Mouse (Mus musculus) myocyte (in vitro differentiated cells): ENCODE measurements around the gene Kank2. TPM values are rescaled to one million over a fixed set of nuclear protein-coding genes. Genes with fewer than 3 reads are reported as not detected.

ENCODE experiments used
- H3K27me3 ChIP-seq: one replicate; pipeline ENCODE4 v1.6.1; 2011; ENCODE audit not compliant: control insufficient read depth, insufficient read depth, insufficient read length
- H3K36me3 ChIP-seq: one replicate; pipeline ENCODE4 v1.6.1; 2011; ENCODE audit not compliant: control insufficient read depth, insufficient read depth
- H3K4me2 ChIP-seq: one replicate; pipeline ENCODE4 v1.6.1; 2011; ENCODE audit warnings: low read depth, control low read depth
- H3K4me3 ChIP-seq: one replicate; pipeline ENCODE4 v1.5.1; 2011; ENCODE audit warnings: mild to moderate bottlenecking, control low read depth, moderate library complexity
- H3K79me2 ChIP-seq: one replicate; pipeline ENCODE4 v1.6.1; 2011; ENCODE audit not compliant: control insufficient read depth, insufficient read depth
- H3ac ChIP-seq: one replicate; pipeline ENCODE4 v1.6.1; 2011; ENCODE audit not compliant: control insufficient read depth, insufficient read length
- CEBPB ChIP-seq: IDR thresholded peaks from 2 replicates; pipeline ENCODE4 v1.6.1; 2011; ENCODE audit warnings: mild to moderate bottlenecking, moderate library complexity; ENCODE audit not compliant: poor library complexity, insufficient read depth, severe bottlenecking
- E2F4 ChIP-seq: IDR thresholded peaks from one replicate; pipeline ENCODE4 v1.6.1; 2011; ENCODE audit warnings: mild to moderate bottlenecking, control low read depth, moderate library complexity; ENCODE audit not compliant: insufficient read depth
- MAX ChIP-seq: IDR thresholded peaks from one replicate; pipeline ENCODE4 v1.6.1; 2011; ENCODE audit warnings: low read depth, mild to moderate bottlenecking, control low read depth
- MYOD1 ChIP-seq, 3 experiments: IDR thresholded peaks; one replicate each; pipeline ENCODE4 v1.6.1; 2011; ENCODE audit warnings: control low read depth in 2 of 3, low read depth in 2 of 3, mild to moderate bottlenecking in 2 of 3, moderate library complexity in 1 of 3; ENCODE audit not compliant: insufficient read length in 2 of 3, control insufficient read depth in 1 of 3
- MYOG ChIP-seq, 3 experiments: IDR thresholded peaks; one replicate each; pipeline ENCODE4 v1.6.1; 2011; ENCODE audit warnings: control low read depth in 2 of 3, low read depth in 2 of 3, mild to moderate bottlenecking in 2 of 3; ENCODE audit not compliant: insufficient read length in 2 of 3, control insufficient read depth in 1 of 3, insufficient read depth in 1 of 3
- POLR2A ChIP-seq: IDR thresholded peaks from one replicate; pipeline ENCODE4 v1.6.1; 2011; ENCODE audit warnings: low read depth, mild to moderate bottlenecking, control low read depth, moderate library complexity; ENCODE audit not compliant: insufficient read length
- POLR2AphosphoS2 ChIP-seq: IDR thresholded peaks from one replicate; pipeline ENCODE4 v1.6.1; 2011; ENCODE audit warnings: low read depth, control low read depth; ENCODE audit not compliant: insufficient read length
- REST ChIP-seq: IDR thresholded peaks from one replicate; pipeline ENCODE4 v1.6.1; 2011; ENCODE audit warnings: mild to moderate bottlenecking, control low read depth, moderate library complexity; ENCODE audit not compliant: insufficient read depth, insufficient read length
- SRF ChIP-seq: IDR thresholded peaks from one replicate; pipeline ENCODE4 v1.6.1; 2011; ENCODE audit warnings: low read depth; ENCODE audit not compliant: control insufficient read depth, insufficient read length
- TCF12 ChIP-seq: IDR thresholded peaks from one replicate; pipeline ENCODE4 v1.6.1; 2011; ENCODE audit warnings: mild to moderate bottlenecking, control low read depth; ENCODE audit not compliant: poor library complexity, insufficient read depth, severe bottlenecking
- TCF3 ChIP-seq: IDR thresholded peaks from one replicate; pipeline ENCODE4 v1.6.1; 2011; ENCODE audit warnings: low read depth, control low read depth; ENCODE audit not compliant: insufficient read length
- USF1 ChIP-seq: IDR thresholded peaks from one replicate; pipeline ENCODE4 v1.6.1; 2011; ENCODE audit warnings: low read depth, mild to moderate bottlenecking, control low read depth, moderate library complexity
- polyA plus RNA-seq: library from polyadenylated mRNA; unstranded; fragments of >200 nt; fragmentation: generic; extraction: Trizol; gene quantifications from one replicate; pipeline ENCODE4 v1.2.1, GENCODE M21; 2012; ENCODE audit warnings: missing spikeins

Kank2 gene
- polyA plus RNA-seq, 1 experiment: 49.4 TPM

DNA sequence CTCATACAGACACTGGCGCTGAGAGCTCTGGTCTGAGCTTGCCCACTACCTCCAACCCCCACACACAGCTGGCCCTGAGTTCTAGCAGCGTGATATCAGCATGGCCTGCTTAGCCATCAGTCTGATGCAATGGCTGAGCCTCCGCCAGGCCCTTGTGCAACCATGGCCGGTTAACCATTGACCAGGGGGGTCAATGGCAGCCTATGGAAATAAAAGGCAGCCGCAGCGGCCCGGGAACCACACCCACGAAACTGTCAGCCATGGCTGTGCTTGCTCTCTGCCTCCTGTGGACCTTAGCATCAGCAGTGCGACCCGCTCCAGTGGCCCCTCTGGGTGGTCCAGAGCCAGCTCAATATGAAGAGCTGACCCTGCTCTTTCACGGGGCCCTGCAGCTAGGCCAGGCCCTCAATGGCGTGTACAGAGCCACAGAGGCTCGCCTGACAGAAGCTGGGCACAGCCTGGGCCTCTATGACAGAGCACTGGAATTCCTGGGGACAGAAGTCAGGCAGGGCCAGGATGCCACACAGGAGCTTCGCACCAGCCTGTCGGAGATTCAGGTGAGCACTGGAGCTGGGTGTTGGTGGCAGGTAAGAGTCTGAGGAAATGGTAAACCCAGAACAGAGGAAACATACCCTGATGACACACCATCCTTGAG is 36.8 kb upstream of the Kank2 start, which contains the start of gene Angptl8:
Gene Angptl8, plus strand, starts transcription at position 253 of the 655 bp plus-strand sequence.
- H3K4me3 ChIP-seq: no peak within 1 kb of the TSS
- no peak within 1 kb of the TSS for H3ac ChIP-seq
- H3K36me3 ChIP-seq: no peaks in the 10 kb centered on the region
- no peak within 1 kb of the TSS for H3K4me2 ChIP-seq
- H3K27me3 ChIP-seq: no peaks in the 10 kb centered on the region
- no peaks in the 10 kb centered on the region for H3K79me2 ChIP-seq
- TF ChIP-seq REST (no peak), TCF3 (no peak), MYOG (IDR thresholded peaks at IDR 0.05; ENCODE audit: control insufficient read depth in 1 of 3, insufficient read depth in 1 of 3, insufficient read length in 2 of 3, low read depth in 2 of 3) (no peak), POLR2A (no peak), CEBPB (no peak), USF1 (no peak), MAX (no peak), E2F4 (no peak)

DNA sequence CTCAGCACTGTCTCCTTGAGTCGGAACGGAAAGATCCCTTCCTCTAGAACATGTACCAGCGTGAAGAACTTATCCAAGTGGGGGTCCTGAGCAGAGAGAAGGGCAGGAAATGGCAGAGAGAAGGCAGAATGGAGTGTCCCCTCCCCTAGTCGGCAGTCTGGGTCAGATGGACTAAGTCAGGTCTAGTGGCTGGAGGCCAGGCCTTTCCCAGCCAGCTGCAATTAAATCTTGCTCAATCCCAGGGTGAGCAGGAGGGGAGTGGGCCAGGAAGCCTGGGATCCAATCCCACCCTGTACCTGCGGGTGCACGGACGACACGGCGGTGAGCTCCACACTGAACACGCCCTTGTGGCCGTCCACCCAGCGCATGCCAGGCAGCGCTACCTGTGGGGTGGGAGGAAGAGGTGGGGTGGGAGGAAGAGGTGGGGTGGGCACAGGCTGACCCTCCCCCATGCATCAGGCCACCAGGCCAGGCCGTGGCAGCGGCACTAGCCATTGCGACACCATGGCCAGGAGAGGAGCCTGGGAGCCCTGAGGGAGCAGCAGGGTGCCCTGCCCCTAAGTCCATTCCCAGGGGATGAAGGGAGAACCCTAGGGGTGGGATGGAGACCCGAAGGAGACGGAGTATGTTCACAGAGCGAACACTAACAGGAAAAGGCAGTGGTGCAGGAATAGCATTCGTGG is 33.2 kb upstream of the Kank2 start:
- H3ac ChIP-seq: no peak overlapping the region
- no peak for TF ChIP-seq USF1
- no peak for TF ChIP-seq REST
- no peak for TF ChIP-seq TCF3
- H3K4me3 ChIP-seq: no peak overlapping the region
- no peaks in the 10 kb centered on the region for H3K27me3 ChIP-seq
- no peaks in the 10 kb centered on the region for H3K36me3 ChIP-seq
- H3K79me2 ChIP-seq: no peaks in the 10 kb centered on the region
- H3K4me2 ChIP-seq: no peak overlapping the region

DNA sequence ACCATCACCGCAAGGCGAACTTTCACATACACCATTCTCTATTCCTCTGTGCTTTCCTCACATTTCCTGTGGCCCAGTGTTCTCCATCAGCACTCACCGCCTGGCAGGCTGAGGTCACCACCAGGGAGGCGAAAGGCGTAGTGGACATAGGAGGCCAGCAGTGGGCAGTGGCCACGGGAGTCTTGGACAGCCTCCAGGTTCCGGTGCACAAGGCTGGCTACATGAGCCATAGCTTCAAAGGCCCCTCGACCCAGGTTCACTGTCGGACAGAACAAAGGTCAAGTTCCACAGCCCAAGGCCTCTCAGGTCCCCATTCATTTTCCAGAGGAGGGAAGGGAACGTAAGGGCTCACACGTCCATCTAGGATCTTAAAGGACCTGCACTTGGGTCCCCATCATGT is 32.4 kb upstream of the Kank2 start:
- no peak overlapping the region for H3K4me3 ChIP-seq
- H3ac ChIP-seq: no peak overlapping the region
- H3K36me3 ChIP-seq: no peaks in the 10 kb centered on the region
- H3K79me2 ChIP-seq: no peaks in the 10 kb centered on the region
- no peak for TF ChIP-seq USF1
- TF ChIP-seq CEBPB: no peak
- no peak for TF ChIP-seq MYOD1 (IDR thresholded peaks at IDR 0.05; ENCODE audit: control insufficient read depth in 1 of 3, insufficient read length in 2 of 3, low read depth in 2 of 3)
- TF ChIP-seq E2F4: no peak
- TF ChIP-seq REST: no peak
- no peak for TF ChIP-seq MAX
- TF ChIP-seq POLR2AphosphoS2: no peak
- no peak for TF ChIP-seq TCF12
- TF ChIP-seq TCF3: no peak
- no peak for TF ChIP-seq SRF
- no peak for TF ChIP-seq POLR2A
- no peak for TF ChIP-seq MYOG (IDR thresholded peaks at IDR 0.05; ENCODE audit: control insufficient read depth in 1 of 3, insufficient read depth in 1 of 3, insufficient read length in 2 of 3, low read depth in 2 of 3)
- H3K27me3 ChIP-seq: no peaks in the 10 kb centered on the region
- H3K4me2 ChIP-seq: no peak overlapping the region

DNA sequence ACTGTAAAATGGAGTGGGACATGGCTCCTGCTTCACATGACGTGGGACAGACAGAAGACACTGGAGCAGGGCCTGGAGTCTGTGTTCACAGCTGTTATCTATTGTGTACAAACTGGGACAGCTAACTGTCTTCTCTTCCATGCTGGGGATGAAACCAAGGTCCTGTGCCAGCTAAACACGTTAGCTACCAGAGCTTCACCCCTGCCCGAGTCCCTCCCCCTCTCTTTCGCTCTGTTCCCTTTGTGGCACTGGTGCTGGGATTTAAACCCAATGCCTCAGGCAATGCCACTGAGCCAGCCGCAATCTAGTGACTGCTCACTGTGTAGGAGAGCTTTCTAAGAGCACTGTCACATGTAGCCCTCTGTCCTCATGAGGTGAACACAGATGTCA is 31.9 kb upstream of the Kank2 start:
- H3K27me3 ChIP-seq: no peaks in the 10 kb centered on the region
- H3K4me2 ChIP-seq: no peak overlapping the region
- no peak for TF ChIP-seq POLR2AphosphoS2
- no peak for TF ChIP-seq USF1
- no peak for TF ChIP-seq MAX
- no peak for TF ChIP-seq TCF12
- no peaks in the 10 kb centered on the region for H3K36me3 ChIP-seq
- H3K79me2 ChIP-seq: no peaks in the 10 kb centered on the region
- no peak overlapping the region for H3K4me3 ChIP-seq
- no peak overlapping the region for H3ac ChIP-seq

DNA sequence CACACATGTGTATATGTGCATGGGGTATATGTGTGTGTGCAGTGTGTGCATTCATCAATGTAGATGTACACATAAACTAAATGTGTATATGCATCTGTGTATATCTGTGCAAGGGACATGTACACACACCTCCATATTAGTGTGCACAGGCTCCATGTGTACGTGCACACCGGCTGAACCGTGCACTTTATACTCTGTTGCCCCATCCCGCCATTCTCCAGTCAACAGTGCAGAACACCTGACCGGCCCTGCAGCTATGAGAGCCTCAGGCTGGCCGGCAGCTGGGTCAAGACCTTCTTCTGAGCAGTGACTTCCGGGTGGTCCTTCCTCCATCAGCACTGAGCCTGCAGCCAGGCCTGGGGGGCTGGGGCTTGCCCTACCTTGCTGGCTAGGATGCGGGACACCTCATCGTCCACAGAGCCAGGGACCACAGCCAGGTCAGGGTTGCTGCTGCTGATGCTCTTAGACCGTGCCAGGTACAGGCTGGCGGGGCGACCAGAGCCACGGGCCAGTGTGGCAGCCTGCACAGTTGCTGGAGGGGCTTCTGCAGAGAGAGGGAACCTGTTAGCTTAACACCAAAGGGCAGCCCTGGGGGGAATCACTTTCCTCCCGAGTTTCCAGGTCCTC is 31.4 kb upstream of the Kank2 start:
- TF ChIP-seq SRF (no peak), E2F4 (no peak), MYOG (IDR thresholded peaks at IDR 0.05; ENCODE audit: control insufficient read depth in 1 of 3, insufficient read depth in 1 of 3, insufficient read length in 2 of 3, low read depth in 2 of 3) (no peak), TCF3 (no peak)
- Histone ChIP-seq H3K27me3 (no peaks in the 10 kb centered on the region), H3K79me2 (no peaks in the 10 kb centered on the region), H3K4me2 (no peak overlapping the region), H3K4me3 (no peak overlapping the region), H3K36me3 (no peaks in the 10 kb centered on the region), H3ac (no peak overlapping the region)
